In genomic region chr9:58247064-58247759, GRCm38 (mm10) we compare ENCODE assay signal across 8 mouse cellular contexts. TPM values are rescaled to one million over a fixed set of nuclear protein-coding genes. Genes with fewer than 3 reads are reported as not detected.
DNase-seq lines count a peak whose midpoint lies in the region; ATAC-seq and TF ChIP-seq lines count a peak whose summit lies in the region.

No protein-coding gene starts in this region.

- ATAC-seq in Patski, result peak; percentile 77
- peak; percentile 75 for ATAC-seq in hindbrain, embryonic 14.5 days (ENCODE audit: low FRiP score)

- no peak for DNase-seq in Patski (ENCODE audit: low read depth, low spot score)
- DNase-seq in cerebellum, postnatal 25 days, result peak; percentile 83 to 88
- DNase-seq in frontal cortex, postnatal 25 days (ENCODE audit: low spot score in 2 of 2), result peak; percentile 51 to 60
- peak; percentile 79 for DNase-seq in hindbrain, embryonic 14.5 days (ENCODE audit: low spot score)
- DNase-seq in layer of hippocampus, postnatal 36 days, result peak; percentile 75 to 81
- peak; percentile 84 for DNase-seq in lung, postnatal 25 days (ENCODE audit: low spot score)
- peak; percentile 90 for DNase-seq in retina, postnatal 1 day
- peak; percentile 91 for DNase-seq in thymus, postnatal 4 days

- H3K27me3 ChIP-seq in Patski, result no peaks in the 10 kb centered on the region
- no peaks in the 10 kb centered on the region for H3K27me3 ChIP-seq in hindbrain, embryonic 14.5 days (ENCODE audit: control insufficient read depth, insufficient read depth, low read length)

- peaks cover 18% of the 10 kb centered on the region for H3K4me1 ChIP-seq in hindbrain, embryonic 14.5 days (replicated peaks; ENCODE audit: control insufficient read depth, insufficient read depth, low read length)

- 13% methylated on average over 25 of the region's 25 CpGs for whole genome bisulfite sequencing in hindbrain, embryonic 14.5 days

- H3K27ac ChIP-seq in hindbrain, embryonic 14.5 days, result peak overlapping the region; percentile 43; the same call in 1 of the 2 replicates

- no peak overlapping the region for H3K4me3 ChIP-seq in hindbrain, embryonic 14.5 days (replicated peaks; ENCODE audit: low read length)

- H3K9me3 ChIP-seq in hindbrain, embryonic 14.5 days (ENCODE audit: control insufficient read depth, low read length), result no peaks in the 10 kb centered on the region

- H3K4me2 ChIP-seq in hindbrain, embryonic 14.5 days (replicated peaks), result peak overlapping the region; percentile 39

- CTCF ChIA-PET in Patski (lab: Charles Lee), result interaction anchor here (0.8 to 4.0 kb wide), 9 partner anchors 11 to 208 kb away, joined by 3 to 23 read pairs (median 5); no protein-coding TSS in a partner anchor

- peak overlapping the region; percentile 48 for H3K9ac ChIP-seq in hindbrain, embryonic 14.5 days

- POLR2A ChIA-PET in Patski (lab: Charles Lee), result interaction anchor here (0.9 kb wide), 1 partner anchor 20 kb away, joined by 4 read pairs; no protein-coding TSS in a partner anchor

- no peaks in the 10 kb centered on the region for H3K36me3 ChIP-seq in hindbrain, embryonic 14.5 days (replicated peaks; ENCODE audit: control insufficient read depth, insufficient read depth)

- TF ChIP-seq CTCF in Patski (IDR thresholded peaks at IDR 0.05), result peak; percentile 98

- in situ Hi-C loops in Patski (cut with MboI; ENCODE audit: low pct_unique_long_range_greater_than_20kb), result no loop called here

RNA-seq across cellular contexts. Expression of gene Pml, which starts 2.4 kb away (rescaled TPM):
- polyA plus RNA-seq in Patski (2021), result 37.8 TPM
- polyA plus RNA-seq in hindbrain, embryonic 14.5 days (2014; fragmentation: Nextera tagmentation; extraction: Ambion mirVana), result 4.3 and 4.4 TPM in 2 replicates
- total RNA-seq in layer of hippocampus, postnatal 36 days (2021), result 10 to 100 TPM; 12.8 to 15.4 TPM

RNA-seq across cellular contexts. Expression of gene Stoml1, which starts 5.8 kb away (rescaled TPM):
- 45.8 TPM for polyA plus RNA-seq in Patski (2021)
- polyA plus RNA-seq in hindbrain, embryonic 14.5 days (2014; fragmentation: Nextera tagmentation; extraction: Ambion mirVana), result 103 TPM in 2 replicates
- total RNA-seq in layer of hippocampus, postnatal 36 days (2021), result 10 to 100 TPM; 71.3 to 79.0 TPM

RNA-seq across cellular contexts. Expression of gene Islr2, which starts 43.1 kb away (rescaled TPM):
- 2.1 TPM for polyA plus RNA-seq in Patski (2021)
- 7.2 and 17.2 TPM in 2 replicates for polyA plus RNA-seq in hindbrain, embryonic 14.5 days (2014; fragmentation: Nextera tagmentation; extraction: Ambion mirVana)
- 100 to 1,000 TPM; 134 to 145 TPM for total RNA-seq in layer of hippocampus, postnatal 36 days (2021)

RNA-seq across cellular contexts. Expression of gene Islr, which starts 43.1 kb away (rescaled TPM):
- polyA plus RNA-seq in Patski (2021), result 39.6 TPM
- 30.4 and 34.8 TPM in 2 replicates for polyA plus RNA-seq in hindbrain, embryonic 14.5 days (2014; fragmentation: Nextera tagmentation; extraction: Ambion mirVana)
- total RNA-seq in layer of hippocampus, postnatal 36 days (2021), result 10 to 100 TPM; 11.5 to 14.5 TPM
